Mouse (Mus musculus) adipocyte (in vitro differentiated cells): ENCODE measurements at regions not wholly inside any gene's neighbourhood (a gene's known extent, or its start where the extent isn't known, plus 50 kb on each side); places are given as distances from the start of the nearest gene placed in this dataset.
A peak's percentile ranks its signal among the peaks of the same experiment; 100 is the strongest.

ENCODE experiments used
- DNase-seq: peaks from one replicate; pipeline ENCODE4 v3.0.0-alpha.2; 2016; ENCODE audit warnings: low spot score

DNA sequence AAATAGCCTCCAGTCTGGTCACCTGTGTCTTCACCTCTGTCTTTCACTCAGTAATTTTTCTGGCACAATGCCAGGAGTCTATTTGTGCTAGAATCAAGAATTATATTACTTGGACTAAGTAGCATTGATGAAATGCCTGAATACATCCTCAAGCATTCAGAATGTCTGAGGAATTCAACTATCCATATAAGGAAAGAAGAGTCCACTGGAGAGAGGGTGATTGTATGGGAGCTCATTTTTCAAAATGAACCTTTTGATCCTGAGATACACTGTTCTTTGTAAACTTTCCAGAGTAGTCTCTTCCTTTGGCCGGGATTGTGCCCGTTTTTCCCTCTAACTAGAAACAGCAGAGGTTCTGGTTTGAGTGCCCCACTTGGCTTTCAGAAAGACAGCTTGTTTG lies 367.0 kb upstream of the Kif18a start:
- DNase-seq = no peak

DNA sequence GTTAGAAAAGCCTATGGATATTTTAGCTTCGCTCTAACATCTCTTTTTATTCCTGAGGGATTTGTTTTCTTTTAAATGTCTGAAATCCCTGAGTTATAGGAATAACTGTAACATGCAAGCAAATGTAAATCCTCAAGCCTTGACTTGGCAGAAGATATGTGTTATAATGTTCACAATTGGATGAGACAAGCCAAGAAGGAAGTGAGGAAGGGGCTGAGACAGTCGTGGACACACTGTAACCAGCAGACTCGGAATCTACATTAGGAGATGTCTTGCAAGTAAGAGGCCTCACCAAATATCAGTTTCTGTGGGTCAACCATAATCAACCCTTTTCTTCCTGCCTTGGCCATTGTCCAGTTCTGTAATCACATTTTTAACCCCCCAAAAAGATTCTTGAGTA lies 366.6 kb upstream of the Kif18a start:
- DNase-seq = no peak

DNA sequence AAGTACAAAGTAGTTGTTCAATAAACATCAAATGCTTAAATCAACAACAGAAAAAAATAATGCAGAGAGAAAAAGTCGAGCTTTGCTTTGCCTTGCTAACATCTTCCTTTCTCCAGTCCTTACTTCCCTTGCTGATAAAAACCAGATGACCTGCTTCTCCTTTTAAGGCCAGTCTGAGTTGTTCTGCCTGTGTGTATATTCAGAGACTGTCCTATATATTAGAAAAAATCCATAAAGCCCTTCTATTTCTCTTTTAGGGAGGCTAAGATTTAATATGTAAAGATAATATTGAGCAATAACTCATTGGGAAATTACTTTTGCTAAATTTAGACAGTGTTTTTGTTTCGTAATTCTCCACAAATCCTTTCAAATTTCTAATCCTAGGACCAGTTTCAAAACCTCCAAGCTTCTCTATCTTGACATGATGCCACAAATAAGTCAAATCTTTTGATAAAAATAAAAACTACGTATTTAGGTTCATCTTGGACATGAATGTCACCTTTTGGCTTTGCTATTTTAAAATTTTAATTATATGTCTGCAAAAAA lies 361.0 kb upstream of the Kif18a start:
- DNase-seq = peak; percentile 48

DNA sequence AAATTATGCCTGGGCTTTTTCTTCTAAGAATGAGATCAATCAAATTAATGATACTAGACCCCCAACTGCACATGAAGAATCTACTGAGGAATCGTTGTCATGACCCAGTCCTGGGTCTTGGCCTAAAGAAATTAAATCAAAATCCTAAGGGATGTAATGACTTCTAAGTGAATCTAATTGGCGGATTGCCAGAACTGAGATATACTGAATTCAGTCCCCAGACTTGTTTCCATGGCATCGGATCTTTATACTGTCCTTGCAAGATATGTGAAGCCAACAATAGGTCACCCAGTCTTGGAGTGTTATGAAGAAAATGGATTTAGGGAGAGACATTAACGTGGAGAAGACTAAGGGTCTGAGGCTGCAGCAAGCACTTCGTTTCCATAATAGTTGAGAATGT lies 360.4 kb upstream of the Kif18a start:
- no peak for DNase-seq

DNA sequence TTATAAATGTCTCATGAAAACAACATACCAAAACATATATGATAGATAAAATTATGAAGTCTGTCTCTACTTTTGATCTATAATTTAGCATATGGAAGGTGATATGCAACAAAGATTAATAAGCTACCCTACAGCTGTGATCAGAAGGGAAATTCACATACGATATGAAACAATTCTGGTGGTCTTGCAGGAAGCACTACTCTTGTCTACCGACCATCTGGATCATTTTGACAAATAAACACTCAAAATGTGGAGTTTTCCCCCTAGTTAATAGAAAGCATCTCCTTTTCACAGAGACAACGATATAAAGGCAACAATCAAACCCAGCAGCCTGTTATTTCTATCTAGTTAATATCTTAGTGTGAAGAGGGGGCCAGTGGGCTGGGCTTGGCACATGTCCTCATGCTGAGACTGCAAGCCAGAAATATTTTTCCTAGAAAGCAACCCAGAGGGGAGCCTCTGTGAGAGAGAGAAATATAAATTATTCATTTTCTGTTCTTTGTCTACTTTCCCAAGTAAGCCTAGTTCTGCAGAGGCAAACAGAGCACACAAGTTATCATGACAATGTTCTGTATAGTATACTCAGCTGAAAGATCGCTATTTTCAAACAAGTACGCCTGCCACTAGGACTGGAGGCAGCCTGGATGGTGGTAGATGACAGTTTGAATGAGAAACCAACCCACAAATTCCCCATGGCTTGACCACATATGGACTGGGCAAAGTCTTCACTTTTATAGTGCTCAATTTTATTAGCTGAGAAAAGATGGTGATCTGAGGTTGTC lies 344.4 kb upstream of the Kif18a start:
- DNase-seq = no peak

DNA sequence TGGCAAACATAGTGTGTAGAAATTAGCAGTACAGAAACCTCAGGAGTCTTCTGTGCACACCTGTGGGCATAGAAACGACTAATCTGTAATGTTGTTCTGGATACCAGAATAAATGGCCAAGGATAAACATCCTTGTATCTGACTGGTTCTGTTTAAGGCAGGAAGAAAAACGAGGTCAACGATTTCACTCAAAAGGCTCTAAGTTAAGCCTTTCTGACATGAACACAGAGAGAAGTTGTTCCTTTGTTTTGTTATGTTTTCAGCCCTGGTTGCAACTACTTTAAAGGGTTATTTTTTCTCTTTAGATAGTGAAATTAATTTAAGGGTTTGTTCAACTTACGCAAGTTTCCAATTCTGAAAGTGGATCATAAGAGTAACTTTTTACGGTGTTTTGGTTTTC lies 299.6 kb upstream of the Kif18a start:
- DNase-seq = no peak

DNA sequence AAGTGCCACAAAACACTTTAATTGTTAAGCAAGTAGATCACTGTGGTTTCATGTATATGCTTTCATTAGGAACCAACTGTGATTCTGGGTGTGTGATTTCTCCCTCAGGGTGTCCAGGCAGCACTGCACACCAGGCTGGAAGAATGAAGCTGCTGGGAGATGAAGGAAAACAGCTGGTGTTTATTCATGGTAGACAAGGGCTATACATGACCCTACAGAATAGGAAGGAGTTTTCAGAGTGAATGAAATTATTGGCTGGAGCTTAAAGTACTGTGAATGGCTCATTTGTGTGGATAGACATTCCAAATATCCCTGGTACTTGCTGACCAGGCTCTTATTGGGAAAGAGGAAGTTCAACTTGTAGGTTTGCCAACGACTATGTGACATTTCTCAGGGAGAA lies 264.3 kb upstream of the Kif18a start:
- no peak for DNase-seq

DNA sequence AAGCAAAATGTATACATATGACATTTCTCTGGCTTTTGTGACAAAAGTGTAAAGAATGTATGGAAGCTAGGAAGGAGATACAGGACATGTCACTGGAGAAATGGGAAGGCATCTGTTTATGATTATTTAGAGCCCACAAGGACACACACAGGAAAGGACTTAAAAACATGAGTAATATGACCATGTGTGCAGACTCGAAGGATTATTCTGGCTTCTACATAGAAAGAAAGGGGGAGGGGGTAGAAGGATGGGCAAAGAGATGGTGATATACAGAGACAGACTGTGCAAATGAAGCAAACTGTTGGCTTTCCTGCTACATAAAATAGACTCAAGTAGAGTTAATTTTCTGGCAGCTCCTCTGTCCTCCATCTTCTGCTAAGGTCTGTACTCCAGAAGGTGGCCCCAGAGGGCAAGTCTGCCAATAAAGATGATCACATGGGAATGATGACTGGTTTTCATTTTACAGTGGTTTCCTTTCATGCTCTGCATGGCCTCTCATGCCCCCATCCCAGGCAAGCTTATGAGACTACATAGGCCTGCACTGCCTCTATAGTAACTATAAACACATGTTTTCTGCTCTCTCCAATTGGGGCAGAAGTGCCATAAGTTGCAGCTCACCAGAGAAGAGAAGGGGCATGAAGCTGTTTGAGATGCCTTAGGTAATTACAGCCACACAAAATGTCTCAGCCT lies 263.4 kb upstream of the Kif18a start:
- DNase-seq = peak; percentile 54

DNA sequence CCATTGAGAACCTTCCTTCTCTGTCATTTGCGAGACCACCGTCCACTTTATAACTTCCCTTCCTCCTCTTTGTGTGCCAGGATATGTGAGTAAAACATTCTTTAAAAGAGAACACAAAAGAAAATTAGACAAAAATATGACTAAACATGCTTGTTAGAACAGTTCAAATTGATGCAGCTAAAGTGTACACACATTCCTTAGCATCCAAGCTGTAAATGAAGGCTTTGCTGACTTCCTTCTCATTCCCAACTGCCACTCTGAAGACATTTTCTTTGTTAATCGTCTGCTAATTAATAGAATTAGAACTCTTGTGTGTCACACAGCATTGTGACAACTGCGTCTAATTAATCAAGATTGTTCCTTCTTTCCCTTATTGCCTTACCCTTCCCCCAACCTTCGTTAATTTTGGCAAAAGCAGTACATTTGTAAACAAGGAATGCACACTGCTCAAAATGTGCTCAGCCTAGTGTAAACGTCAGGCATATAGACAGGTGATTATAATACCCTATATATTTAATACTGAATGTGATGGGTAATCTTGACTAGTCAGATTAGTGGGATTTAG lies 242.3 kb upstream of the Kif18a start:
- DNase-seq = no peak
